Mouse (Mus musculus) intestine, postnatal 0 days (tissue): ENCODE data around the gene Trappc3l. TPM values are rescaled to one million over a fixed set of nuclear protein-coding genes. Genes with fewer than 3 reads are reported as not detected.
A peak's percentile ranks its signal among the peaks of the same experiment; 100 is the strongest.

Source experiments
- ATAC-seq: fragments of 200-750 bp; cut with Nextera tagmentation; 2 replicates; pipeline ENCODE4 v1.8.0; 2017; ENCODE audit warnings: mild to moderate bottlenecking, moderate TSS enrichment, moderate library complexity
- H3K27ac ChIP-seq: fragments of 300-500 bp; sonication (generic); 2 replicates; pipeline ENCODE4 v1.5.1; 2014; ENCODE audit warnings: mild to moderate bottlenecking, low read depth, low read length, moderate library complexity
- H3K27me3 ChIP-seq: fragments of 300-500 bp; sonication (generic); replicated peaks from 2 replicates; pipeline ENCODE4 v1.6.1; 2014; ENCODE audit warnings: low read length, mixed read lengths; ENCODE audit not compliant: control insufficient read depth, insufficient read depth
- H3K36me3 ChIP-seq: fragments of 300-500 bp; sonication (generic); 2 replicates; pipeline ENCODE4 v1.6.1; 2014; ENCODE audit warnings: mild to moderate bottlenecking, moderate library complexity; ENCODE audit not compliant: control insufficient read depth, insufficient read depth
- H3K4me1 ChIP-seq: fragments of 300-500 bp; sonication (generic); replicated peaks from 2 replicates; pipeline ENCODE4 v1.6.1; 2014; ENCODE audit warnings: antibody characterized with exemption, low read length, mixed read lengths; ENCODE audit not compliant: control insufficient read depth, insufficient read depth
- H3K4me2 ChIP-seq: fragments of 300-500 bp; sonication (generic); replicated peaks from 2 replicates; pipeline ENCODE4 v1.6.1; 2014; ENCODE audit warnings: low read depth, mild to moderate bottlenecking, moderate library complexity
- H3K4me3 ChIP-seq: fragments of 300-500 bp; sonication (generic); 2 replicates; pipeline ENCODE4 v1.5.1; 2014; ENCODE audit warnings: low read depth, low read length
- H3K9ac ChIP-seq: fragments of 300-500 bp; sonication (generic); 2 replicates; pipeline ENCODE4 v1.6.1; 2014; ENCODE audit warnings: mild to moderate bottlenecking, low read depth, low read length
- H3K9me3 ChIP-seq: fragments of 300-500 bp; sonication (generic); 2 replicates; pipeline ENCODE4 v1.6.1; 2016; ENCODE audit warnings: mixed run types; ENCODE audit not compliant: control insufficient read depth
- CTCF ChIP-seq: sonication (generic); IDR thresholded peaks from 2 replicates; pipeline ENCODE4 v1.5.1; 2016; ENCODE audit warnings: low read depth, mild to moderate bottlenecking, control low read depth, antibody characterized with exemption, moderate library complexity
- WGBS: fragments of 180-500 bp; shearing (Covaris S2); extraction: QIAGEN DNeasy Blood & Tissue Kit; methylation state at CpG from one replicate; pipeline ENCODE4 v1.1.7; 2014; 5-methylcytosine and 5-hydroxymethylcytosine counted together
- polyA plus RNA-seq: library from polyadenylated mRNA; unstranded; fragments of >200 nt; fragmentation: Nextera tagmentation; extraction: Ambion mirVana; gene quantifications from 2 replicates; pipeline ENCODE4 v1.2.1, GENCODE M21; 2015

Gene Trappc3l
- polyA plus RNA-seq, 1 experiment from 2014 or later, result not detected

GRCm38 (mm10) chr10:34150454-34150853 is 113.1 kb downstream of the Trappc3l start:
- WGBS, result 41% methylated on average over 6 of the region's 6 CpGs
- H3K27me3 ChIP-seq, result no peaks in the 10 kb centered on the region
- ATAC-seq, result no peak
- H3K4me3 ChIP-seq, result no peak overlapping the region
- H3K4me2 ChIP-seq, result no peak overlapping the region
- no peaks in the 10 kb centered on the region for H3K9me3 ChIP-seq
- TF ChIP-seq CTCF, result no peak
- no peak overlapping the region for H3K9ac ChIP-seq
- no peak overlapping the region for H3K27ac ChIP-seq
- H3K4me1 ChIP-seq, result no peaks in the 10 kb centered on the region
- no peaks in the 10 kb centered on the region for H3K36me3 ChIP-seq

GRCm38 (mm10) chr10:34151827-34152226 is 114.4 kb downstream of the Trappc3l start:
- Histone ChIP-seq H3K4me2 (no peak overlapping the region), H3K4me3 (no peak overlapping the region), H3K36me3 (no peaks in the 10 kb centered on the region), H3K27me3 (no peaks in the 10 kb centered on the region), H3K27ac (no peak overlapping the region), H3K9me3 (no peaks in the 10 kb centered on the region), H3K4me1 (no peaks in the 10 kb centered on the region), H3K9ac (no peak overlapping the region)
- TF ChIP-seq CTCF, result peak; percentile 57
- WGBS, result 81% methylated on average over 3 of the region's 3 CpGs
- no peak for ATAC-seq

DNA sequence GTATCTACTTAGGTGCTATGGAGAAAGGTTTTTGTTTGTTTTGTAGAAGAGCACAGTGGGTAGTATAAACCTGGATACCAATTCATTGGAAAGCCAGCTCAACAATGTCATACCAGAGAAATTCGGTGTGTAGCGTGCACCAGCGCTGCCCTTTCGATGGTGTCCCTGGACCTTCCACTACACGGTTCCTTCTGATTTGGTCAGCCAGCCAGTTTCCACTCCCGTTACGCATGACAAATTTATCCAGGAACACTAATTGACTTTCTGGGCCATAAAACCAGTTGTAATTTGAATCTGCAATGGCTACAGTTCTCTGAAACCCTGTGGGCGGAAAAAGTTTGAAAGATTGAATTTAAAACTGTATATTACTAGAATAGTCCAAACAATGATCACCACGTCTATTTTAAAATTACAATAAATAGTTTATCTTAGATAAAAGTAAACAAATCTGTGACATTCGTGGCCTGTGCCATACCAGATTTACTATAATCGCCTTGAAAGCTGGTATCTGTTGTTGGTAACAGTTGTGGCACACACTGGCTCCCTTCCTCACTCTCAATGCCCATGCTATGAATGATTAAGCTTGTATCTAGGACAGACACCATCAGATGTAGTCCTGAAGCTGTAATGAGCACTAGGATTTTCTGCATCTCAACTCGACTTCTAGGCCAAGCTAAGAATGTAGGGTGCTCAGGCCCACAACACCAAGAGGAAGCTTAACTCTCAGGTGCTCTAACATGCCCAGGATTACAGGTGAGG is 118.6 kb downstream of the Trappc3l start:
- no peak for TF ChIP-seq CTCF
- no peak for ATAC-seq
- no peak overlapping the region for H3K9ac ChIP-seq
- no peaks in the 10 kb centered on the region for H3K9me3 ChIP-seq
- WGBS, result 79% methylated on average over 12 of the region's 12 CpGs
- no peaks in the 10 kb centered on the region for H3K27me3 ChIP-seq
- H3K4me1 ChIP-seq, result no peaks in the 10 kb centered on the region
- no peak overlapping the region for H3K4me2 ChIP-seq
- no peak overlapping the region for H3K27ac ChIP-seq
- no peaks in the 10 kb centered on the region for H3K36me3 ChIP-seq
- H3K4me3 ChIP-seq, result no peak overlapping the region

Other genes starting within 250 kb of the Trappc3l start
- gene Sult3a1, start 179.9 kb upstream of the Trappc3l start, polyA plus RNA-seq, result not detected in 2 replicates
- gene Rsph4a, start 132.5 kb upstream of the Trappc3l start, polyA plus RNA-seq, result 0.66 and 0.67 TPM in 2 replicates
- gene Zup1, start 86.3 kb upstream of the Trappc3l start, polyA plus RNA-seq, result 10.6 and 11.4 TPM in 2 replicates
- gene Rwdd1, start 18.0 kb upstream of the Trappc3l start, polyA plus RNA-seq, result 92.5 TPM in 2 replicates
- gene Calhm4, start 6.7 kb downstream of the Trappc3l start, polyA plus RNA-seq, result not detected in 2 replicates
- 1.1 and 1.4 TPM in 2 replicates for gene Calhm5, start 58.9 kb downstream of the Trappc3l start, polyA plus RNA-seq
- 2.4 and 2.6 TPM in 2 replicates for gene Calhm6, start 90.4 kb downstream of the Trappc3l start, polyA plus RNA-seq
- gene Dse, start 170.1 kb downstream of the Trappc3l start, polyA plus RNA-seq, result 5.8 and 6.3 TPM in 2 replicates
- gene Tspyl1, start 244.6 kb downstream of the Trappc3l start, polyA plus RNA-seq, result 45.7 and 48.3 TPM in 2 replicates